Mouse (Mus musculus): ENCODE measurements around the gene Cwc22.

Cwc22 gene

DNA sequence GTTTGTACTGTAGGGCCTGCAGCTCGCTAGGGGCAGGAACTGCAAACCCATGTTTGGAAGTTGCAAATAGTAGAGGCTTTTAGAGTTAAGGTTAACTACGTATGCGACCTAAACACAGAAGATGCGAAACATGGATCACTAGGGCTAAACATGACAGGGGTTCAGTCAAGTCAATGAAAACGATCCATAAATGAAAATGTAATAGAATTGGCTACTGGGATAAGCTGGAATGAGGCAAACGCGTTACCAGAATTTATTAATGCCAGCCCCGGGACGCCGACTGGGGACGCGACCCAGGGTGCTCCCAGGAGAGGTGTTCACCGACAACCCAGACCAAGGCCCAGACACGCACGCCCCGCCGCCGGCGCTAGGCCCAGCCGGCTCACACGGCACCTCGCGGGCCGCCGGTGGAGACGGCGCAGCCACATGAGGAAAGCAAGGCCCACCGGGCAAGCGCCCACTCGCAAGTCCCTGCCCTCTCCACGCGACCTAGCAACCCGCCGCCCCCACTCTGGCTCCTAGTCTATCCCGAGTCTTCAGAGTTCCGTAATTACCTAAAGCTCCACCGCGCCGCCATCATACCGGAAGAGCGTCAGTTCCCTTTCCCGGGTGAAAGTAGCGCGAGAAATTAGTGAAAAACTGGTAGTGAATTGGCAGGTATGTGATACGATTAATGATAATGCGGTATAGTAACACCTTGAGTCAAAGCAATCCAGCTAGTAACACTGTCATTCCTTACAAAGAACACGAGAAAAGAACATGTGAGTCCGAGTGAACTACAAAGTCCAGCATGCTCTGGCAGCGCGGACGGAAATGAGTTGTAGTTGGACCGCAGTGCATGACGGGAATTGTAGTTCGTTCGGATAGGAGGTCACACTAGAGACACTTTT, at the start of gene Cwc22:
Gene Cwc22 (minus strand): TSS at position 780 of the 890 bp plus-strand sequence.
- peak; percentile 92 for DNase-seq (ENCODE audit: low spot score)

DNA sequence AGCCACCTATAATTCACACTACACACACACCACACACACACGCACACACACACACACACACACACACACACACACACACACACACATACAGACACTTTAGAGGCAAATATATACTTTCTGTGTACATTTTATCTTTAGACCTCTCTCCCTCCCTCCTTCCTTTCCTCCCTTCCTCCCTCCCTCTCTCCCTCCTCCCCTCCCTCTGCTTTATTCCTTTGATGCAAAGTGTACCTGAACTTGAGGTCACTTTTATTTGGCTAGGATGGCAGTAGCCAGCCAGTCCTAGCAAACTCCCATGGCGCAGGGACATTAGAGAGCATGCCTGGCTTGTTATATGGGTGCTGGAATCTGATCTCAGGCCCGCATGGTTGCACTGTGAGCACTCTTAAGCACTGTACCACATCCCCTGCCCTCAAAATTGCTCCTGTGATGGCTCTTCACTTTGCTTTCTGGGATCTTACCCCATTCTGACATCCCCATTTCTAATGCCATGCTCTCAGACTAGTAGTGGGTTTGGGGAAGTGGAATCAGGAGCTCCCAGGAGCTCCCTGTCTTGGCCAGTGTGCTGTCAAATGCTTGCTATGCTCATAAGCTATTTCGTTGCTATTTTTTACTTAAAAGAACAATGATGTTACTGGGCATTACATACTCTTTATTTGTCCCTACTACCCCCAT, 47.7 kb upstream of the Cwc22 start:
- DNase-seq (ENCODE audit: low spot score), result no peak

DNA sequence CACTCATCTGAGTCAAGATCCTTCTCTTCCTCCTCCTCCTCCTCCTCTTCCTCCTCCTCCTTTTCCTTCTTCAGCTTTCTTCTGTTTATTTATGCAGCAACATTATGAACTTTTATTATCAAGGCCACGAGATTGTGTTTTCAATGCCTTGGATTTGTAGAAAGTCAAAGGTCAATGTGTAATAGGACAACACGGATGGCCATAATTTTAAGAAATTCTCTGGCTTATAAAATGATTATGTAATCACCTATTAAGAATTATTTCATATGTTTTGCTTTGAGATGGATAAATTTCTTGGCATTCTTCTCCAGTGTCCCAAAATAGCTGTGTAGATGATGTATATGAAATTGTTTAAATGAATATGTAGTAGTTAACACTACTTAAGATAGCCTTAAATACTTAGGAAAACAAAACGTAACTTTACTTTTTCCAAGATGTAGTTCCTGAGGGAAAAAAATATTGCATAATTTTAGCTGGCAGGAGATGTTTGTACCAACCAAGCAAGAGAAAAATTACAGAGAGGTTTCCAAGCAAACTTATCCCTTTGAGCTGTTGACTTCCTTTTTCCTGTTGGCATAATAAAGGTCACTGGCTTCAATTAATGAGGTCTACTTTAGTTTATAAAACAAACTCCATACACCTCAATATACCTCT, 46.9 kb upstream of the Cwc22 start:
- no peak for DNase-seq (ENCODE audit: low spot score)

DNA sequence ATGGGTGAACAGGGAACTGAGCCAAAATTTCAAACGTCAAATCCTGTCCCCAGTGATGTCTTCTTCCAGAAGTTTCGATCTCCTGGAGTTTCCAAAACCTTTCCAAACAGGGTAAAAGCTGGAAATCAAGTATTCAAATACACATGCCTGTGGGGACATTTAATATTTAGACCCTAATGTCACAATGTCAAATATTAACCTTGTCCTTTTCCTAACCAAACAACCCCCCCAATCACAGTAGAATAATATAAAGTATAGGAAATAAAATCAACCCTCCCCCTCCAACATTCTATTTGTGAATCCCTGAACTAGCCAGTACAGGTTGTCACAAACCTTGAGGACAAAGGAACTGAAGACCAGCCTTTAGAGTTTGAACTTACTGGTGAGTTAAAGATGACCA, 44.6 kb upstream of the Cwc22 start:
- no peak for DNase-seq (ENCODE audit: low spot score)

- DNase-seq (ENCODE audit: low spot score), result no peak
Observed at GRCm38 (mm10) chr2:77990121-77990520, 43.9 kb upstream of the Cwc22 start.

GRCm38 (mm10) chr2:77989390-77989789, 43.2 kb upstream of the Cwc22 start:
- DNase-seq (ENCODE audit: low spot score), result no peak

GRCm38 (mm10) chr2:77985991-77986730, 40.0 kb upstream of the Cwc22 start:
- no peak for DNase-seq (ENCODE audit: low spot score)

DNA sequence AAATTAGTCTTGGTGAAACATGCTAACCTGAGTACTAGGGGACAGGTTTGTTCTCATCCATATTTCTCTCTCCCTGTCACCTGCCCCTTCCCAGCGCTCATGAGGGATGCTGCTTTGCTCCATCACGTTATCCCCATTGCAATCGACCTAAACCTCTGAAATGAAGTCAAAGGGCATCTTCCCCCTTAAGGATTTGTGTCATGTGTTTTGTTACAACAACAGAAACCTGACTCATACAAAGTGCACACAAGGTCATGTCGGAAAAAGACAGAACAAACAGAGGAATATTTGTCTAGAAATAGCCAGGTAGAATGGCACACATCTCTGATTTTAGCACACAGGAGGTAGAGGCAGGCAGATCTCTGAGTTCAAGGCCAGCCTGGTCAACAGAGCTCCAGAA, 38.0 kb upstream of the Cwc22 start:
- DNase-seq (ENCODE audit: low spot score), result no peak

- no peak for DNase-seq (ENCODE audit: low spot score)
Observed at GRCm38 (mm10) chr2:77981826-77982225, 35.7 kb upstream of the Cwc22 start.

DNA sequence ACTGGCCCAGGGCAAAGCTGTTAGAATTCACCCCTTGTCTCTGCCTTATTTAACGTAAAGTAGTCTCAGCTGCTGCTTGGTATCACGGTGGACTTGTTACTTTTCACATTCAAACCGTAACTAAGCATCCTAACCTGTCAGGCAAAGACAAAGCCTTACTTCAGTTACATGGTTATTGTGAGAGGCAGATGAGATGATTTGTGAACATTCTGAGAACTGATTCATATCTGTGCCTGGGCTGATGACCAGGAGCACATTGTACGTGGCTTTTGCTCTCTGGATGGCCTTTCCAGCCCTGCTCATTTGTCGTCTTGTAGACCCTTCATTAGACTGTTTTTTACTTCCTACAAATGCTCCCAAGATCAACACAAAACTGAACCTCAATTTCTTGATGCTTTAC, 34.5 kb upstream of the Cwc22 start:
- DNase-seq (ENCODE audit: low spot score), result no peak

GRCm38 (mm10) chr2:77979519-77979918, 33.3 kb upstream of the Cwc22 start:
- no peak for DNase-seq (ENCODE audit: low spot score)

- no peak for DNase-seq (ENCODE audit: low spot score)
Observed at GRCm38 (mm10) chr2:77979081-77979480, 32.9 kb upstream of the Cwc22 start.

- DNase-seq (ENCODE audit: low spot score), result no peak
Observed at GRCm38 (mm10) chr2:77978256-77978655, 32.1 kb upstream of the Cwc22 start.

- no peak for DNase-seq (ENCODE audit: low spot score)
Observed at GRCm38 (mm10) chr2:77976321-77976920, 30.2 kb upstream of the Cwc22 start.

- DNase-seq (ENCODE audit: low spot score), result no peak
Observed at GRCm38 (mm10) chr2:77975606-77976005, 29.4 kb upstream of the Cwc22 start.

DNA sequence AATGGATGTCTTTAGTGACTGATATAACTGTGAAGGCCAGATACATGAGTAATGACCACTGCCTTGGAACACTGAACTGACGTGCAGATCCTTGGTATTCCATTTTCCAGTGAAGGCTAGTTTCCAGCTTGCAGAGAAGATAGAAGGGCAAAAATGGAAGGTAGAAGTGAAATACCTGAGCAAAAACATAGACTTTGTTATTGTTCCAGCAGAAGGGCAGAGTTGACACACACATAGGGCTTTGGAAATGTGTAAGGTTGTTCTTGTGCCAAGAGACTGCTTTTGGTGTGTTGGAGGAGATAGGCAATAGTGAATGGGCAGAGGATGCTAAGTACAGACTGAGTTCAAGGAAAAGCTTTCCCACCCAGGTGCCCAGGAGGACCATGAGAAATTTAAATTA, 28.8 kb upstream of the Cwc22 start:
- DNase-seq (ENCODE audit: low spot score), result no peak

DNA sequence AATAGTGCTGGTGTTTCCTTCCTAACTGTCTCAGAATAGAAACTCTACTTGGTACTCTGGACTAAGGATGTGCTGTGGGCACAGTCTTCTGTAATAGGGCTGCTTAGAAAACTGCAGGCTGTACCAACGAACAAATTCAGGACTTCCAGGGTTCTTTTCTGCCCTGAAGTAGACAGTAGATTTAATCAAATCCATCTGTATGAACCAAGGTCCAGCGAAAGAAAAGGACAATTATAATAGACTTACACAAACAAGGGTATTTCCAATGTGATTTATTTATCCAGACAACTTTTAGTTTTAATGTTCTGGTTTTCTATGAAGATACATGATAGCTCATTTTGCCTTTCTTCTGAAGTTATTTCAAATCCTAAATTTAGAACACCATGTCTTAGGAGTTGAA, 28.2 kb upstream of the Cwc22 start:
- no peak for DNase-seq (ENCODE audit: low spot score)

GRCm38 (mm10) chr2:77973296-77973695, 27.1 kb upstream of the Cwc22 start:
- no peak for DNase-seq (ENCODE audit: low spot score)

- DNase-seq (ENCODE audit: low spot score), result no peak
Observed at GRCm38 (mm10) chr2:77972541-77972940, 26.4 kb upstream of the Cwc22 start.

DNA sequence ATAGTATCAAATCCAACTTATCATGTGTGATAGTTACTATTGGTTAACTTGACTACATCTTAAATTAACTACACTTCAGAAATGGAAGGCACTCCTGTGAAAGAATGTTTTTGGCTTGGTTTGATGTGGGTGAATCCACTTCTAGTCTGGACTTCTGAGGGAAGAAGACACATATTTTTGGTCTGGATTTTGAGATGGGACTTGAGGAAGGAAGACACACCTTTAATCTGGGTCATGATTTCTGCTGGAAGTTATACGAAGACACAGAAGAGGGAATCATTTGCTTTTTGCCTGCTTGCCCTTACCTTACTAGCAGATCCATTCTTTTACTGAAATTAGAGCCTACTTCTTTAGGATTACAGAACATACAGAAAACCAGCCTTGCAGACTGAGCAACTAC, 25.7 kb upstream of the Cwc22 start:
- DNase-seq (ENCODE audit: low spot score), result no peak

- DNase-seq (ENCODE audit: low spot score), result no peak
Observed at GRCm38 (mm10) chr2:77971361-77971760, 25.2 kb upstream of the Cwc22 start.

GRCm38 (mm10) chr2:77970556-77970955, 24.4 kb upstream of the Cwc22 start:
- no peak for DNase-seq (ENCODE audit: low spot score)
